Mouse (Mus musculus) G1E (cell line): ENCODE data around the gene Cbfa2t2. TPM values are rescaled to one million over a fixed set of nuclear protein-coding genes. Genes with fewer than 3 reads are reported as not detected.

Source experiments
- ATAC-seq: 2 replicates; pipeline ENCODE4 v1.8.0; 2016; ENCODE audit warnings: mild to moderate bottlenecking; ENCODE audit not compliant: insufficient number of reproducible peaks, poor library complexity, low FRiP score, severe bottlenecking; ENCODE audit errors: extremely low read depth
- DNase-seq: peaks from one replicate; pipeline ENCODE4 v3.0.0; 2012; ENCODE audit warnings: low spot score
- H3K27me3 ChIP-seq: 2 replicates; pipeline ENCODE4 v1.6.1; 2012; ENCODE audit warnings: mild to moderate bottlenecking, low read length, inconsistent platforms; ENCODE audit not compliant: insufficient read depth
- H3K36me3 ChIP-seq: replicated peaks from 2 replicates; pipeline ENCODE3; 2012; ENCODE audit warnings: mild to moderate bottlenecking, inconsistent platforms
- H3K4me1 ChIP-seq: 2 replicates; pipeline ENCODE4 v1.6.1; 2012; ENCODE audit warnings: low read depth, low read length, inconsistent platforms, mixed read lengths; ENCODE audit not compliant: insufficient read depth
- H3K4me3 ChIP-seq: 2 replicates; pipeline ENCODE4 v1.5.1; 2012; ENCODE audit warnings: low read depth, mild to moderate bottlenecking, inconsistent platforms, low read length, moderate library complexity, mixed read lengths
- H3K9me3 ChIP-seq: replicated peaks from 2 replicates; pipeline ENCODE4 v1.6.1; 2012; ENCODE audit warnings: inconsistent platforms
- CTCF ChIP-seq: IDR thresholded peaks from 2 replicates; pipeline ENCODE4 v1.5.1; 2012; ENCODE audit warnings: low read depth, low read length, inconsistent platforms, mixed read lengths
- GATA1 ChIP-seq: IDR thresholded peaks from 2 replicates; pipeline ENCODE4 v1.6.1; 2012; ENCODE audit warnings: borderline replicate concordance, low read length, inconsistent platforms, mixed read lengths
- GATA2 ChIP-seq: IDR thresholded peaks from 2 replicates; pipeline ENCODE4 v1.6.1; 2012; ENCODE audit warnings: low read depth, low read length, inconsistent platforms, borderline replicate concordance
- POLR2AphosphoS5 ChIP-seq: IDR thresholded peaks from 2 replicates; pipeline ENCODE4 v1.6.1; 2012; ENCODE audit warnings: low read depth, low read length, inconsistent platforms; ENCODE audit not compliant: insufficient replicate concordance
- TAL1 ChIP-seq: conservative IDR thresholded peaks from 2 replicates; pipeline ENCODE4 v1.6.1; 2012; ENCODE audit warnings: low read depth, low read length, inconsistent platforms, mixed read lengths
- polyA plus RNA-seq: library from polyadenylated mRNA; stranded (reverse); fragments of >175 nt; gene quantifications from 2 replicates; pipeline ENCODE4 v1.2.3, GENCODE M21; 2012
- total RNA-seq, 2 experiments: library from RNA; stranded (forward) in 1 of 2; stranded (reverse) in 1 of 2; fragments of 200-1000 nt in 1 of 2; fragments of >200 nt in 1 of 2; fragmentation: Nextera tagmentation in 1 of 2; gene quantifications; 2 replicates each; pipeline ENCODE4 v1.2.3; 2014 to 2017

The Cbfa2t2 gene
- total and polyA plus RNA-seq, 3 experiments, result 7.8 to 29.8 (median 13.7) TPM

DNA sequence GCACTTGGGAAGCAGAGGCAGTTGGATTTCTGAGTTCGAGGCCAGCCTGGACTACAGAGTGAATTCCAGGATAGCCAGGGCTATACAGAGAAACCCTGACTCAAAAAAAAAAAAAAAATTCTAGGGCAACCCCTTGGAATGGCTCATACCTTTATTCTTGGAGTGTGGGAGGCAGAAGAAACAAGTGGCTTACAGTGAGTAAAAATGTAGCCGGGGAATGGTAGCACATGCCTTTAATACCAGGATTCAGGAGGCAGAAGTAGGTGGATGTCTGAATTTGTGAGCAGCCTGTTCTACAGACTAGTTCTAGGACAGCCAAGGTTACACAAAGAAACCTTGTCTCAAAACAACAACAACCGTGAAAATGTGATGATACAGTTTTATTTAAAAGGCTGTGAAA is 64.5 kb downstream of the Cbfa2t2 start:
- Histone ChIP-seq H3K9me3 (no peaks in the 10 kb centered on the region), H3K36me3 (peaks cover 43% of the 10 kb centered on the region), H3K27me3 (no peaks in the 10 kb centered on the region), H3K4me1 (peaks cover 36% of the 10 kb centered on the region), H3K4me3 (no peak overlapping the region)
- no peak for ATAC-seq
- TF ChIP-seq GATA1 (no peak), TAL1 (no peak), CTCF (no peak), POLR2AphosphoS5 (no peak), GATA2 (no peak)
- no peak for DNase-seq

DNA sequence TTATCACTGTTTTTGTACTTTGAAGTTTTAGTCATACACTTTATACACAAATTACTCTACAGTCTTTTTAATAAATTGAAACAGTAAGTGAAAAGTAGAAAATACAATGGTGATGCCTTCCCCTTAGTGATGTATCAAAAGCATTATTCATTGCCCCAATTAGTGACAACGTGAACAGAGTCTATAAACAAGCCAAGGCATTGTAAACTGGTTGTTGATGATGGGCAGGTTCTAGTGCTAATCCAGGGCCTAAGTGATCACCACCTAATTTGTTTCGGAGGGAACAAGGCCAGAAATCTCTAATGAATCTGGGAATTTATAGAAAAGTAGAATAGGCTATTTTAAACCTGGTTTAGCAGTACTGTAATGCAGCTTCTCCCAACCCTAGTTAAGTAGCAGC is 70.8 kb downstream of the Cbfa2t2 start:
- Histone ChIP-seq H3K27me3 (no peaks in the 10 kb centered on the region), H3K4me1 (peaks cover 20% of the 10 kb centered on the region), H3K9me3 (no peaks in the 10 kb centered on the region), H3K4me3 (no peak overlapping the region), H3K36me3 (peaks cover 74% of the 10 kb centered on the region)
- no peak for DNase-seq
- TF ChIP-seq GATA1 (no peak), TAL1 (no peak)
- no peak for ATAC-seq

DNA sequence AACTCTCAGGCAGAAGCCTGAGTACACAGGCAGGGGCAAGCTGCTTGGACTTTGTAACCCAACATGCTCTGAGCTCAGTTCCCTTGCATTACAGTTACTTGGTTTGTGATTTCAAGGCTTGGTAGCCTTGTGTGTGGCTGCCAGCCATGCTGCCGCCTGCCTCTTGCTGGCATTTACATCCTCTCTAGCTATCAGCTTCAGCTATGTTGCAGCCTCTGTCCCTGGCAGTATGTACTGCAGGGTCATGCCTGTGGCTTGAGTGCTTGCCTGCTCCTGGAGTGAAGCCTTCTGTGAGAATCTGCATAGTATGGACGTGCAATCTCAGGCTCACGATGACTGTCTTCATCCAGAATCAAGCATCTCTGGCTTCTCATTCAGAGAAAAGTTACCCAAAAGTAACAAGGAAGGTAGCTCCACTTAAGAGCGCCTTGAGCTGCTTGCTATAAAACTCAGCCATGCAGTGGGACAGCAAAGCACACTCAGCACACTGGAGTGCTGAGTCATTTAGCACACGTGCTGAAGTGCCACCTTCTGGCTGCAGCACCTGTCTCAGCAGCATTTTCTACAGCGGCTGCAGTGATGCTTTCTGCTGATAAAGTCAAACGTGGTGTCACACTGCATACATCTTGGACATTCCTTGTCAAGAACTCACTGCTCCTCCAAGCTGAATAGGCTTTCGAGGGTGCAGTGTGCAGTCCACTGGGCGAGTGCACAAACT is 71.4 kb downstream of the Cbfa2t2 start:
- TF ChIP-seq POLR2AphosphoS5 (no peak), TAL1 (0 out of 2 replicates have a peak, but pooled peaks have one; percentile 28)
- Histone ChIP-seq H3K9me3 (no peaks in the 10 kb centered on the region), H3K27me3 (no peaks in the 10 kb centered on the region), H3K4me1 (peaks cover 20% of the 10 kb centered on the region), H3K4me3 (peak overlapping the region; percentile 28; the same call in 1 of the 2 replicates), H3K36me3 (peaks cover 80% of the 10 kb centered on the region)
- ATAC-seq (peak; percentile 63), DNase-seq (peak; percentile 7)

- no peak for TF ChIP-seq GATA1
- TF ChIP-seq CTCF, result no peak
- TF ChIP-seq TAL1, result no peak
- TF ChIP-seq GATA2, result no peak
- no peak for TF ChIP-seq POLR2AphosphoS5
- Histone ChIP-seq H3K27me3 (no peaks in the 10 kb centered on the region), H3K4me1 (peaks cover 17% of the 10 kb centered on the region), H3K4me3 (no peak overlapping the region), H3K36me3 (peaks cover 77% of the 10 kb centered on the region), H3K9me3 (no peaks in the 10 kb centered on the region)
- ATAC-seq, result no peak
- no peak for DNase-seq
Measured at GRCm38 (mm10) chr2:154508450-154508849, 72.2 kb downstream of the Cbfa2t2 start.

DNA sequence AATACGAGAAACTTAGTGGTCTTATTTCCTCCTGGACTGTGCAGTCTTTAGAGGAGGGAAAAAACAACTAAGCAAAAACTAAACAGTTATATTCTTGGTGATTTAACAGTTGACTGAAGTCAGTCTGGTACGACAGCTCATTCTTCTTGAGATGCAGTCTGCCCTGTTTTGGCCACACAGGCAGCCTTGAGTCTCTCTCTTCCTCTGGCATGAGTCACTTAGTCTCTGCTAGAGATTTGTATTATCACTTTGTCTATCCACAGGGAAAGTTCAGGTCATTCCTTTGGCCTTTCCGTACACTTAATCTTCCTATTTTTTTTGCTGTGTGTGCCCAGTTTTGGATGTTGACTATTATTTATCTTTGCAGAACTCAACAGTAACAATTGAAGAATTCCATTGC is 73.9 kb downstream of the Cbfa2t2 start:
- Histone ChIP-seq H3K27me3 (no peaks in the 10 kb centered on the region), H3K4me1 (peaks cover 17% of the 10 kb centered on the region), H3K4me3 (no peak overlapping the region), H3K9me3 (no peaks in the 10 kb centered on the region), H3K36me3 (peaks cover 66% of the 10 kb centered on the region)
- no peak for ATAC-seq
- TF ChIP-seq POLR2AphosphoS5, result no peak
- TF ChIP-seq GATA2, result no peak
- TF ChIP-seq CTCF, result no peak
- TF ChIP-seq GATA1, result no peak
- TF ChIP-seq TAL1, result no peak
- no peak for DNase-seq

DNA sequence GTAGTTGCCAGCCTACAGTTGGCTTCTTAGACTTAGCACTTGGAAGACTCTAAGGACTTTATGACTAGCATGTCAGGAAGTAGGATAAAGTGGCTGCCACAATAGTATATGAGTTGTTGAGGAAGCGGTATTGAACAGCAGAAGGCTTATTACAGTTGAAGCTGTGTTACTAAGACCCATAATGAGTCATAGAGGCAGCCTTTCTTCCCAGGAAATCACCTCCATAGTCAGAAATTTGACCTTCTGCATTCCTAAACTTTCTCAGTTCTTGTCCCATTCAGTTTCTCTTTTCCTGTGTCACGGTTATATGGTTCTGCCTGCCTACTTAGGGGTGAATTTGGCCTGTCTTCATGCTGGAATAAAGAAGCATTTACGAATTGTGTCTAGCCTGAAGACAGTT is 80.7 kb downstream of the Cbfa2t2 start:
- no peak for TF ChIP-seq CTCF
- no peak for TF ChIP-seq GATA2
- no peak for TF ChIP-seq TAL1
- no peak for TF ChIP-seq POLR2AphosphoS5
- TF ChIP-seq GATA1, result no peak
- H3K36me3 ChIP-seq, result peaks cover 63% of the 10 kb centered on the region
- H3K27me3 ChIP-seq, result no peaks in the 10 kb centered on the region
- no peak overlapping the region for H3K4me3 ChIP-seq
- ATAC-seq (no peak), DNase-seq (no peak)
- H3K9me3 ChIP-seq, result no peaks in the 10 kb centered on the region
- H3K4me1 ChIP-seq, result no peaks in the 10 kb centered on the region; the same call in 1 of the 2 replicates

GRCm38 (mm10) chr2:154517424-154517823 is 81.1 kb downstream of the Cbfa2t2 start:
- DNase-seq (no peak), ATAC-seq (no peak)
- Histone ChIP-seq H3K36me3 (peaks cover 63% of the 10 kb centered on the region), H3K4me1 (peaks cover 2% of the 10 kb centered on the region; the same call in 1 of the 2 replicates), H3K9me3 (no peaks in the 10 kb centered on the region), H3K27me3 (no peaks in the 10 kb centered on the region), H3K4me3 (no peak overlapping the region)
- TF ChIP-seq CTCF, result no peak
- no peak for TF ChIP-seq POLR2AphosphoS5
- TF ChIP-seq GATA2, result no peak
- no peak for TF ChIP-seq TAL1
- TF ChIP-seq GATA1, result no peak
